Mouse (Mus musculus) layer of hippocampus, adult 9-11 months (tissue): ENCODE results near the gene 1700067K01Rik.
"Not testable (repeated sequence)": the region's sequence is repeated elsewhere in the genome, so short reads cannot be mapped to it uniquely, and the experiment has no call there.

ENCODE experiments used
- DNase-seq: peaks from one replicate; pipeline ENCODE4 v3.0.0; 2022

Gene 1700067K01Rik

DNA sequence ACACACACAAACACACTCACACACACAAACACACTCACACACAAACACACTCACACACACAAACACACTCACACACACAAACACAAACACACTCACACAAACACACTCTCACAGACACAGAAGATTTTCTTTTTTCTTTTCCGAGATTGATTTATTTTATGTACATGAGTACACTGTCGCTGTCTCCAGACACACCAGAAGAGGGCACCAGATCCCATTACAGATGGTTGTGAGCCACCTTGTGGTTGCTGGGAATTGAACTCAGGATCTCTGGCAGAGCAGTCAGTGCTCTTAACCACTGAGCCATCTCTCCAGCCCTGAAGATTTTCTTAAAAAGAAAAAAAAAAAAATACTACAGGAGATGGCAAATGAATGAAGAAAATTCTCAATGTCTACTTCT lies 18.1 kb upstream of the 1700067K01Rik start:
- DNase-seq = not testable (repeated sequence)

DNA sequence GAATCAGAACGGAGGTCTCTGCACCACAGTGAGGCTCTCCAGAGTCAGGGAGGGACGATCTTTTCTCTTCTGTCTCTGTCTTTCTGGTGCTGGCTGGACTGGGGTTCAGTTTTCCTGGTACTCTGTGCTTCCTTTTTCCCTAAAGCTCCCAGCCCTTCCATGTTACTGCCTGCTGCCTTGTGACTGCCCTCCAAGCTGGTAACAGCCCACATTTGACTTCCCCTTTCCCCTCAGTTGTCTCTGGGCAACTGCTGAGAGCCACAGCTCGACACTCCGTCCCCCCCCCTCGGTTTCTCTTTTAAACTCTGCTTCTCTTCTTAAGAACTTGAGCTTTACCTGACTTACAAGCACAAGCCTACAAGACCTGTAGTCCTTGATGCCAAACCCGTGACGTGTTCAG lies 12.1 kb upstream of the 1700067K01Rik start:
- no peak for DNase-seq

DNA sequence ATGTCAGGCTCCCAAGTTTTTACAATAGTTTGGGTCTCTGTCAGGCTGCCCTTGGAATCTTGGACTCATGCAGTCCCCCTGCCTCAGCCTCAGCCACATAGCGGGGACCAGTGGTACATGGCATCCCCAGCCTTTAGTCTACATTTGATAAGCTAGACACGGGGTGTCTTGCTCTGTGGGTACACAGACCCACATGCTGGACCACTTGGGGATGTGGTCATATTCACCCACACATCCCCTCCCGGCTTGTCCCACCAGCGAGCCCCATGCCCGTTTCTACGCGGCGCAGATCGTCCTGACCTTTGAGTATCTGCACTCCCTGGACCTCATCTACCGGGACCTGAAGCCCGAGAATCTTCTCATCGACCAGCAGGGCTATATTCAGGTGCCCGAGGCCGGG lies 11.1 kb upstream of the 1700067K01Rik start:
- DNase-seq = no peak

DNA sequence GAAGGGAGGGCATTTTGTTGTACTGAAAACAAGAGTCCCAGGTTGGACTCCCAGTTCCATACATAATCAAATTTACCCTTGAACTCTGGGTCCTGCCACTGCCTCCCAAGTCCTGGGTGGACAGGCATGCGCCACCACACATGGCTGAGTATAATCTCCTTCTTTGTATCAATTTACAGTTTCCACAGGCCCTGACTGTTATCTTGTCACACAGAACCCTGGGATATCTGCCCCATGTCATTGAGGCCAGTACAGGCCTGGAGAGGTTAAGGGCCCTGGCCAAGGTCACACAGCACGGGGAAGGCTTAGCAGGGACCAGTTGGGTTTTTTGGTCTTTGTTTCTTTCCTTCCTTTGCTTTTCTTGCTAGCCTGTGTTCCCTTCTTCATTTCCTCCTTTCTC lies 8.8 kb upstream of the 1700067K01Rik start:
- no peak for DNase-seq

DNA sequence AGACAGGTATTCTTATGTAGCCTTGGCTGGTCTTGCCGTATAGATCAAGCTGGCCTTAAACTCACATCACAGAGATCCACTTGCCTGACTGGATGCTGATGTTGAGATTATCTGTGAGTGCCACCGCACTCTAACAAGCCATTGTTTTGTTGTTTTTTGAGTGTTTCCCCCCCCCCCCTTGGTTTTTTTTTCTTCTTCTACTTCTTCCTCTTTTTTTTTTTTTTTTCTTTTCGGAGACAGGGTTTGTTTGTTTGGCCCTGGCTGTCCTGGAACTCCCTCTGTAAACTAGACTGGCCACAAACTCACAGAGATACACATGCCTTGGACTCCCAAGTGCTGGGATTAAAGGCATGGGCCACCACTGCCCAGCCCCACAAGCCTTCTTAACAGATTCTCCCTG lies 7.3 kb upstream of the 1700067K01Rik start:
- DNase-seq = no peak

DNA sequence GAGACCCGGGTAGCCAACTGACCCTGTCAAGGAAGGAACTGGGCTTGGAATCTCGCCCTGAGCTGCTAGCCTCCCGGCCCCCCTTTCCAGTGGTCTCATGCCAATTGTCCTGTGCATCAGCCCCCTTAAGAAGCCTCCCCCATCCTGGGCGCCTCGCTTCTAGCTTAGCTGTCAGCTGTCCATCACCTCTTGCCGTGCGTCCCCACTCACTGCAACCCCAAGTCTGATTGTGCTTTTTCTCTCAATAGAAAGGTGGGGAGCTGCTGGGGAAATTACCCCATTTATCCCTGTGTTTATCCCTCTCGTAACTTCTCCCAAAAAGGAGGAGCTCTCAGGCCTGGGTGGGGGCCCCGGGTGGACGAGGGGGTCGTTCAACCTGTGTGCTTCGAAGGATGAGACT lies 5.3 kb upstream of the 1700067K01Rik start:
- DNase-seq = no peak

DNA sequence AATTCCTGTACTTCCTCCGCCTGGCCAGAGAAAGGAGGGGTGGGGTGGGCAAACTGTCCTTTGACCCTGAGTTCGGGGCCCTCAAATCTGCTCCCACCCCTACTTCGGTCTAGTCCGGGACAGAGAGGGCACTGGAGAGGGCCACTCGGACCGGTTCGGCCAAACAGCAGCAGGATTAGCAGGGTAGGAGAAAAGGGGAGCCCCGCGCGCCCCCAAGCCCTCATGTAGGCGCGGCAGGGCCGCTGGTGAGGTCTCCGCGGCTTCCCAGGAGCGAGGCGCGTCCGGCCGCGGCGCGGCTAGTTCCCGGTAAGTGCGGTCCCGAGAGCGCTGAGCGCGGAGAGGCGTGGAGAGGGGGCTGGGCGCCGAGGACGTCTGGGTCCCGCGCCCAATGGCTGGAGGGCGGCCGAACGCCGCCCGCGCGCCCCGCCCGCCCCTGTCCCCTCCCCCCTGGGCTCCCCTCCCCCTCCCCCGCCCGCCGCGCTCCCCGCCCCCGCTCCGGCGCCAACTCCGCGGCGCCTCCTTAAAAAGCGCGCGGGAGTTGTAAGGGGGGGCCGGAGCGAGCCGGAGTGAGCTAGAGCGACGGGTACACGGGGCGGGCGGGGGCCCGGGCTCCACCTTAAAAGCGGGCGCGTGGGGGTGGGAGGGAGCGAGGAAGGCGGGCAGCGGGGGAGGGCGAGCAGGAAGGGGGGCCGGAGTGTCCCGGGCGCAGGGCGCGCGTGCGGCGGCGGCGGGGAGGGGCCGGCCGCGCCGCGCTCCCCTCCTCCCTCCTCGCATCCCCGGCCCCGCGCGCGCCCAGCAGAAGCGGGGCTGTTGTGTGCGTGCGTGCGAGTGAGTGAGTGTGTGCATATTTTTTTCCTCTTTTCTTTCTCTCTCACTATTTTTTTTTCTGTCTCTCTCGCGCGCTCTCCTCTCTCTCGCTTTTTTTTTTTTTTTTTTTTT lies 4.5 kb upstream of the 1700067K01Rik start:
- peak; percentile 88 for DNase-seq

DNA sequence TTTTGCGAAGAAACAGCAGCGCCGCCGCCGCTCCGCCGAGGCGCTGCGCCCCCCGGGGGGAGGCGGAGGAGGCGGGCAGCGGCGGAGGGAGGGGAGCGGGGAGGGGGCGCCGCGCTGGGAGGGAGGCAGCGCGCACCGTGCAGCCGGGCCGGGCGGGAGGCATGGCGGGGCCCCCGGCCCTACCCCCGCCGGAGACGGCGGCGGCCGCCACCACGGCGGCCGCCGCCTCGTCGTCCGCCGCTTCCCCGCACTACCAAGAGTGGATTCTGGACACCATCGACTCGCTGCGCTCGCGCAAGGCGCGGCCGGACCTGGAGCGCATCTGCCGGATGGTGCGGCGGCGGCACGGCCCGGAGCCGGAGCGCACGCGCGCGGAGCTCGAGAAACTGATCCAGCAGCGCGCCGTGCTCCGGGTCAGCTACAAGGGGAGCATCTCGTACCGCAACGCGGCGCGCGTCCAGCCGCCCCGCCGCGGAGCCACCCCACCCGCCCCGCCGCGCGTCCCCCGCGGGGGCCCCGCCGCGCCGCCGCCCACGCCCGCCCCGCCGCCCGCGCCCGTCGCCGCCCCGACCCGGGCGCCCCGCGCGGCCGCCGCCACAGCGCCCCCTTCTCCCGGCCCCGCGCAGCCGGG lies 3.7 kb upstream of the 1700067K01Rik start, which contains the start of gene Samd1:
Gene Samd1, plus strand, starts transcription at position 162 of the 631 bp plus-strand sequence.
- DNase-seq = peak; percentile 59

DNA sequence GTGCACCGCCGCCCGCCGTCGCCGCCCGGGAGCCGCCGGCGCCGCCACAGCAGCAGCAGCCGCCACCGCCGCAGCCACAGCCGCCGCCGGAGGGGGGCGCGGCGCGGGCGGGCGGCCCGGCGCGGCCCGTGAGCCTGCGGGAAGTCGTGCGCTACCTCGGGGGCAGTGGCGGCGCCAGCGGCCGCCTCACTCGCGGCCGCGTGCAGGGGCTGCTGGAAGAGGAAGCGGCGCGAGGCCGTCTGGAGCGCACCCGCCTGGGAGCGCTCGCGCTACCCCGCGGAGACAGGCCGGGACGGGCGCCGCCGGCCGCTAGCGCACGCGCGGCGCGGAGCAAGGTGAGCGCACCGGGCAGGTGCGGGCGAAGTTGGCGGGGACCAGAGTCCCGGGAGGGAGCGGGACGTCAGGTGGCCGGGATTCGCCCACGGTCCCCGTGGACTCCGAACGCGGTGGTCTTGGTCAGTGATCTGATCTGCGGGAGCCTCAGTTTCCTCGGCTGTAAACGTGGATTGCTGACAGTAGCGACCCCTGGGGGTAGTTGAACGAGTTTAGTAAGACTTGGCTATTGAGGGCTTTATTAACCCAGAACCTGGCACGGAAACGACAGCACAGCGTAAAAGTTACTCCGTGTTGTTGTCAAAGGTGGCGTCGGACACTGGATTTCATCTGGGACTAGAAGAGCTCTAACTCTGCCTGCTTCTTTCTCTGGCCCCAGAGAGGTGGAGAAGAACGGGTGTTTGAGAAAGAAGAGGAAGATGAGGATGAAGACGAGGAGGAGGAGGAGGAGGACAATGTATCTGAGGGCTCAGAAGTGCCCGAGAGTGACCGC lies 2.9 kb upstream of the 1700067K01Rik start:
- no peak for DNase-seq

DNA sequence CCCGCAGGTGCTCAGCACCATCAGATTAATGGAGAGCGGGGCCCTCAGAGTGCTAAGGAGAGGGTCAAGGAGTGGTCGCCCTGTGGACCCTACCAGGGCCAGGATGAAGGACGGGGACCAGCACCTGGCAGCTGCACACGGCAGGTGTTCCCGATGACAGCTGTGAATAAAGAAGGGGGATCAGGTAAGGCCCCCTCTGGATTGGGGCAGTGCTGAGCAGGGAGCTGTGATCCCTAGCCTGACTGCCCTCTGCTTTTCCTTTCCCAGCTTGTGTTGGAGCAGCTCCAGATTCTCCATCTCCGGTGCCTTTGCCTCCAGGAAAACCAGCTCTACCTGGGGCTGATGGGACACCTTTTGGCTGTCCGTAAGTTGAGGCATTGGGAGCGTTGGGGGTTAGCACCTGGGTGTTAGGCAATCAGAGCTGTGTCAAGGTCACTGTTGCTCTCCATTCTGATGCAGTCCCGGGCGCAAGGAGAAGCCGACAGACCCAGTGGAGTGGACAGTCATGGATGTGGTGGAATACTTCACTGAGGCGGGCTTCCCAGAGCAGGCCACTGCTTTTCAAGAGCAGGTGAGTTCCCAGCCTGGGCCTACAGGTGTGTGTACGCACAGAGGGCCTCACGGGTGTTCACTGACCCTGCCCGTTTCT lies 2.1 kb upstream of the 1700067K01Rik start:
- DNase-seq = no peak

DNA sequence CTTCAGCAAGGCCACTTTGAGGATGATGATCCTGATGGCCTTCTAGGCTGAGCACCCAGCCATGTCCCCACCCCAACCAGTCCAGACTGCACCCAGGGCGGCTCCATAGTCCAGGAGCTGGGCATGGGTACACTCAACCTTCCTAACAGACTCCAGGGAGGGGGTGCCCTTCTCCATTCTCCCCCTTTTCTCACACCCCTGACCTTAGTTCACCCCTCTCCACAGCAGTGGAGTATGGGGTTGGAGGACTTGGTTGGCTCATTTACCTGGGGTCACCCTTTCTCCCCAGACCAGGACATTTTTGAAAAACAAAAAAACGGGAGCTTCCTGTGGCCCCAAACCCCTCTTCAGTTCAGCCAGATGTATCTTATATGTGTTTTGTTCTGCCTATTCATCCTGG lies 1.5 kb upstream of the 1700067K01Rik start:
- no peak for DNase-seq

DNA sequence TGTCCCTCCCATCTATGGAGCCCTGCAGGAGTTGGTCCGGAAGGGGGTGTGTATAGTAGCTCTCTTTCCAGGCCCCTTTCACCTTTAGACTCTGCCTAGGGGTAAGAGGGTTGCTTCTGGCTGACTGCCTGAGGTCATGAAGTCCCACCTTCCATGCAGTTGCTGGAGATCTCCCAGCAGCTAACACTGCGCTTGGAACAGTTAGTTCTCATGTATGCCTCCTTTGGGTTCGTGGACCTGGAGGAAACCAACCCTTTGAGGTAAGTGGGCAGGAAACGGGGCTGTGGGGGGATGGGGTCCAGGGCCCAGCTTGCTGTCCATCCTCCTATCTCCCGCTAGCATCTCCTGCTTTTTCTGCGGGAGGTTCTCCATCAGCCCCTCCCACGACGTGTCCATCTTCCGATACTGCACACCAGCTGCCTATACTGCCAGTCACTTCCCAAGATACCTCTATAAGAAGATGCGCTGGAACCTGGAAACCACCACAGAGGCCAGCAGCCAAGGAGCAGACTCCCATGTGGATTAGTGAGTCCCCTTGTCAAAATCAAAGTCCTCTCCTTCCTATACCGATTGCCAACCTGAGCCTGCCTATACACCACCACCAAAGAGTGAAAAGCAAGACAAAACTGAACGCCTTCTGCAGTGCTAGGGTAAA lies 1.8 kb downstream of the 1700067K01Rik start:
- DNase-seq = no peak

DNA sequence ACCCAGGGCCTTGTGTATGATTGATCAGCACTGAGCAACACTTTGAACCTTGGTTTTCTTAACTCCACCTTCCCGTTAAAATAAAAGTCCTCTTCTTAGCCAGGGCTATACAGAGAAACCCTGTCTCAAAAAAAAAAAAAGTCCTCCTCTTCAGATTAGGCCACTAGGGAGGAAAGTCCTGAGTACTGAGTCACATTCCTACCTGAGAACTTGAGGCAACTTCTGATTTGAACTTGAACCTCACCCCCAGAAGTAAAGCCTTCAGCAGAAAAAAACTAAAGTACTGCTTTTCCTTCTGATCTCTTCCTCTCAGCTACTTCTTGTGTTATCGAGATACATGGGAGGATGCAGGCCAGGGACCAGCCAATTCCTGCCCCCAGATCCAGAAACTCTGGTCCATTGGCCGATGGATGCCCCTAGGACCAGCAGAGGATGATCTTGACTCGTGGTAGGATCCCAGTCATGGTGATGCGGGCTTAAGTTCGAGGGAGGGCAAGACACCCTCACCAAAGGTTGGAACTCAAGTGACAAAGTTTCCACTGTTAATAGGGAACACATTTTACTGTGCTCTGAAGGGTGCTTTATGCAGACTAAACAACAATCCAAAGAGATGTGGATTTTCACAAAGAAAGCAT lies 2.4 kb downstream of the 1700067K01Rik start:
- no peak for DNase-seq

DNA sequence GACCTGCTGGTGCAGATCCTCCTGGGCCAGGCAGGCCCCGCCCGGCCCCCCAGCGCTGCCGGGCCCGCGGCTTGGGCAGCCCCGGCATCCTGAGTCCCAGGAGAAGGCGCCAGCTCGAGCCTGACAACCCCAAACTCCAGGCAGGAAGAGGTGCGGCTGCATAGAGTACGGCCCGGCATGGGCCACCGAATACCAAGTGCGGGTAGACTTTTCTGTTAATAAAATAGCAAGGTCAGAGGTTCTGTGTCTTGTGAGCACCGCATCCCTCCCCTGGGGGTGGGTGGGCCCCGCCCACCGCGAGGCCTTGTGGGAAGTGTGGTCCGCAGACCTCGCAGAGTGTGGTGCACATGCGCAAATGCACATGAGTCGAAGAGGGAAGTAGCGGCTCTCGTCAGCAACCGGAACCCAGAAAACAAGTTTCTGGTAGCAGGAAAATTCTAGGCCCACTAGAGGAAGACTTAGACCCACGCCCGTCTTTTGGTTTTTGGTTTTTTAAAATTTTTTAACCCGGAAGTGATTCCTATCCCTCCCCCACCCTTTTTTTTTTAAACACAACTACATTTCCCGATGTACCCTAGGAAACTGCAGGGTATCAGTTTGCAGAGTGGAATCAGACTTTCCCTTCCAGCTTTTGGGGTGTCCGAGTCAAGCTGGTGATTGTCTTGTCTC lies 3.4 kb downstream of the 1700067K01Rik start:
- peak; percentile 96 for DNase-seq

DNA sequence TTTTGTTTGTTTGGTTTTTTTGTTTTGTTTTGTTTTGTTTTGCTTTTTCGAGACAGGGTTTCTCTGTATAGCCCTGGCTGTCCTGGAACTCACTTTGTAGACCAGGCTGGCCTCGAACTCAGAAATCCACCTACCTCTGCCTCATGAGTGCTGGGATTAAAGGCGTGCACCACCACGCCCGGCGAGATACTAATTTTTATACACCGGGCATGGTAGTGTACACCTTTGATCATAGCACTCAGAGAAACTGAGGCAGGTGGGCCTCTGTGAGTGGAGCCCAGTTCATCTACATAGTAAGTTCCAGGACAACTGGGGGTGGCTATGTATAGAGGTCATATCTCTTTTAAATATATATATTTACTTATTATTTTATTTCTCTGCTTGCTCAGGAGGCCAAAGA lies 4.2 kb downstream of the 1700067K01Rik start:
- DNase-seq = not testable (repeated sequence)

DNA sequence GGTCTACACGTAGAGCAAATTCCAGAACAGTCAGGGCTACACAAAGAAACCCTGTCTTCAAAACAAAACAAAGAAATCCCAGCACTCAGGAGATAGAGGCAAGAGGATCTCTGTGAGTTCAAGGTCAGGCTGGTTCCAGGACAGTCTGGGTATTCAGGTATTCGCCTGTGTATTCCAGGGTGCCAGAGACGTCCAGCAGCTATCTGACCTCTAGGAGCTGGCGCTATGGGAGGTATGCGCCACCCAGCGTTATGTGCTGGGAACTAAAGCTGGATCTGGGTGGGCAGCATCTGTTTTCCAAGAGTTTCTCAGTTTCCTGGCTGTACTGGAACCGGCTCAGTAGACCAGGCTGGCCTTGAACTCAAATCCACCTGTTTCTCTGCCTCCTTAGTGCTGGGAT lies 7.1 kb downstream of the 1700067K01Rik start:
- no peak for DNase-seq

DNA sequence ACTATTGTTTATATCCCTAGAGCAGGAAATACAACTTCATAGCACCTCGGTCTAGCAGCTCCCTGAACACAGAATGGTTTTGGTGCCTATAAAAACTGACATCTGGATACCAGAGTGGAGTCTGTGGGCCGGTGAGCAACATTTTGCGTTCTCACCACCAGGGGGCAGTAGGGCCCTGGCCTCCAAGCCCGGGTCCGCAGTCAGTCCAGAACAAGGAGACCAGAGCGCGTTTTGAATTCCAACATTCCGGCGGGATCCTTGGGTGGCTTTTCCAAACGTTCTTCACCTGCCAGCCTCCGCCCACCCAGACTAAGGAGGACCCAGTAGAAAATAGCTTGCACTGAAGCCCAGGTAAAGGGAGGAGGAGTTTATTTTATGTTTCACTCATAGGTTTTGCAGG lies 8.6 kb downstream of the 1700067K01Rik start:
- peak; percentile 70 for DNase-seq

DNA sequence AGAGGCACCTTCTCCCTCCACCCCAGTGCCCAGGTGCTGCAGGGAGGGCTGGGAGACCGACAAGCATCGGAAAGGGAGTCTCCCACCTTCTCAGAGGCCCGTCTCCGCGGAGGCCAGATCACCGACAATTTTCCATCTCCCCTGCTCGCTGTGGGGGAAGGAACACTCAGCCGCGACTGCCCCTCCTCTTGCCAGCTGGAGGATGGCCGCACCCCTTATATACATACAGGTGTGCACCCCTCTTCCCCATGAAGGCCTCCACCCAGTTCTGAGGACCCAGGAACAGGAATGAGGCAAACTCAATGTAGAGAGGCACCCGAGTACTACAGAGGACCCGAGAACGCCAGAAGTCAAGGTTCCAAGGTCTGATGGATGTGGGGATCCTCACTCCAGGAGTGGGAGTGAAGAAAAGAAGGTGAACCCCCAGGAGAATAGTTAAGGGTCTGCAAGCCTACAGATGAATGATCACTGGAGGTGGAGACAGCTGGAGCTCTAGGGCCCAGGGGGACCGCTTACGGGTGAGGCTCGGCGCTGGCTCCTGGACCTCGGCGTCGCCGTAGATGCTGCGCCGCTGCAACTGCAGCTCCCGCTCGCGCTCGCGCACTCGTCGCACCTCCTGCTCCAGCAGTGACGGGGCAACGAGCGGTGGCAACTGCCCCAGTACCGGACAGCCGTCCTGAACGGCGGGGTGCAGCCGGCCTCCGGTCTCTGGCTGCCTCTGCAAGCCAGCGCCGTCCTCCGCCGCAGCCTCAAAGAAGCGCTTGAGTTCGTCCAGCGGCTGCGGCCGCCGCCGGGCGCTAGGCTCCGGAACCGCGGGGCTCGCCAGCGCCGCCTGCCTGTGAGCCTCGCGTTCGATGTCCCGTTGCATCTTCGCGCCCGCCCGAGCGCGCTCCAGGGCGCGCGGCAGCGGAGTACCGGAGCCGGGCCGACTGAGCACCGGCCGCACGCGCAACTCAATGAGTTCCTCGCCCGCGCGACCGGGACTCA lies 9.6 kb downstream of the 1700067K01Rik start:
- DNase-seq = no peak

DNA sequence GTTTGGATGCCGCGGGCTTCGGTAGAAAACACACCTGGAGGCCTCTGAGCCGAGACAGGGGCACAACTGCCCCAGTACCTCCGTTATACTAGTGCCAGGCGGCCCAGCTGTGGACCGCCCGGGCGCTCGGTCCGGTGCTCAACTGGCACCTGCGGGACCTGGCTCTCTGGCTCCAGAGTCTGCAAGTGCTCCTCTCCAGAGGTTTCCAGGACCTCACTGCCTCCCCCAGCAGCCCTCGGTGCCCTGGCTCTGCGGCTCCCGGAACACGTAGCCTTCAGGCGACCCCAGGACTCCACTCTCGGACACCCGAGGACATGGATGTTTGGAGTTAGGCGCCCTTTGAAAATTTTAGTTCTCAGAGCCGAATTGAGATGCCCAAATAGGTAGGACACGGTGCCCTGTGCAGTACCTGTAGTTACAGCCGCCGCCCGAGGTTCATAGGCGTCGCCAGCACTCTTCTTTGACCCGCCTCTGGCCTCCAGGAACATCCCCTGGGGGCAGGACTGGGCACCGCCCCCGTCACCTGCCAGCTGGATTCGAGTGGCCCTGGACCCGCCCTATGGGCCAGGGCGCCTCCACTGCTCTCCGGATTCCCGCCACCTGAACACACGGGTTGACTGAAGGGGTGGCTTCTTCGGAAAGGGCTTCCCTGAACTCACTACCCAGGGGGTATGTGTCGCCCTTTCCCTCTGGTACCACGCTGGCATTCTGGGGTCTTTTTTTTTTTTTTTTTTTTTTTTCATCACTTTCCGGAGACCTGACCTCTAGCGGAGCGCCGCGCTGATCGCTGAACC lies 10.6 kb downstream of the 1700067K01Rik start, which contains the start of gene 2210011C24Rik:
Gene 2210011C24Rik, minus strand, starts transcription at position 467 of the 794 bp plus-strand sequence.
- no peak for DNase-seq
